Mouse (Mus musculus): ENCODE results near the gene Ak8. TPM values are rescaled to one million over a fixed set of nuclear protein-coding genes. Genes with fewer than 3 reads are reported as not detected.
A peak's percentile ranks its signal among the peaks of the same experiment; 100 is the strongest.

Ak8 gene
- polyA plus RNA-seq, 1 experiment from 2014 or later: 0.33 TPM

GRCm38 (mm10) chr2:28713036-28713435 is 13.1 kb downstream of the Ak8 start:
- H3K9ac ChIP-seq (ENCODE audit: low read length): no peak overlapping the region
- 90% methylated on average over 8 of the region's 8 CpGs for WGBS
- no peaks in the 10 kb centered on the region for H3K36me3 ChIP-seq (ENCODE audit: control insufficient read depth, insufficient read depth, low read length)
- DNase-seq (ENCODE audit: low spot score, missing footprints): no peak
- no peak overlapping the region for H3K4me2 ChIP-seq
- H3K27me3 ChIP-seq (ENCODE audit: control insufficient read depth, insufficient read depth, low read length): no peaks in the 10 kb centered on the region
- H3K4me3 ChIP-seq (ENCODE audit: low read depth, low read length): no peak overlapping the region
- H3K4me1 ChIP-seq (ENCODE audit: control insufficient read depth, insufficient read depth, low read length): no peaks in the 10 kb centered on the region
- no peak for ATAC-seq (ENCODE audit: low FRiP score)
- H3K27ac ChIP-seq (ENCODE audit: low read depth, low read length): no peak overlapping the region
- no peaks in the 10 kb centered on the region for H3K9me3 ChIP-seq (ENCODE audit: control insufficient read depth, low read length)

- 91% methylated on average over 8 of the region's 8 CpGs for whole genome bisulfite sequencing
- no peak overlapping the region for H3K4me2 ChIP-seq
- no peak for ATAC-seq (ENCODE audit: low FRiP score)
- H3K27ac ChIP-seq (ENCODE audit: low read depth, low read length): no peak overlapping the region
- H3K4me3 ChIP-seq (ENCODE audit: low read depth, low read length): no peak overlapping the region
- no peak overlapping the region for H3K9ac ChIP-seq (ENCODE audit: low read length)
- H3K4me1 ChIP-seq (ENCODE audit: control insufficient read depth, insufficient read depth, low read length): peaks cover 2% of the 10 kb centered on the region; the same call in 1 of the 2 replicates
- no peaks in the 10 kb centered on the region for H3K36me3 ChIP-seq (ENCODE audit: control insufficient read depth, insufficient read depth, low read length)
- H3K9me3 ChIP-seq (ENCODE audit: control insufficient read depth, low read length): no peaks in the 10 kb centered on the region
- no peak for DNase-seq (ENCODE audit: low spot score, missing footprints)
- H3K27me3 ChIP-seq (ENCODE audit: control insufficient read depth, insufficient read depth, low read length): no peaks in the 10 kb centered on the region; the same call in 1 of the 2 replicates
Observed at GRCm38 (mm10) chr2:28722419-28722818, 22.5 kb downstream of the Ak8 start.

GRCm38 (mm10) chr2:28723912-28724311 is 23.9 kb downstream of the Ak8 start:
- 69% methylated on average over 9 of the region's 9 CpGs for WGBS

DNA sequence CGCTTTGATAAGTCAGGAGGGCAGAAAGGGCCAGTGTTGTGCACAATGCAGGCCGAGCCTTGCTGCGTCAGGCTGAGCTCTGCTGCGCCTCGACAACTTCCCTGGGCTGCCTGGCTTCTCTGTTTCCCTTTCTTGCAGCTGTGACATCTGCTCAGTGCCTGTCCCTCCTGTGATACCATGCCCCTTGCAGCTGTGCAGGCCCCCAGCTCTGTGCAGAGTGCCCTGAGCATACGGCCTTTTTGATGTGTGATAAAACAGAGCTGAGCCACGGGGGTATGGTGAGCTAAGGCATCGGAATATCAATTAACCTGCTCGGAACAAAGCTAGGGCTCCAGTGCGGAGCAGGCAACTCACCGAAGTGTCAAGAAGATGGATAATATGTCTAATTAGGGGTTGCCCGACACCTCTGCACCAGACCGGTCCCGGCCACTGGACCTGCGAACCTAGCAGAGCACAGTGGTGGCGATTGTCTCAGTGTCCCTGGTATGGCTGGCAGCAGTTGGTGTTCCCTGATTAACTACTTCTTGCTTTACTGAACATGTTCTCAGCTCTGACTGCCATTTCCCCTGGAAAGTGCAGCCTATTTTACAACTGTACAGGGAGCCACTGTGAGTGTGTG is 27.9 kb downstream of the Ak8 start:
- ATAC-seq (ENCODE audit: low FRiP score): no peak
- 31% methylated on average over 16 of the region's 16 CpGs for WGBS
- 0 out of 2 replicates have a peak overlapping the region, but pooled peaks have one; percentile 6 for H3K9ac ChIP-seq (ENCODE audit: low read length)

More at GRCm38 (mm10) chr2:28723912-28724311, 23.9 kb downstream of the Ak8 start:
- ATAC-seq (ENCODE audit: low FRiP score): no peak
- Histone ChIP-seq H3K4me1 (ENCODE audit: control insufficient read depth, insufficient read depth, low read length) (peaks cover 8% of the 10 kb centered on the region; the same call in 1 of the 2 replicates), H3K4me2 (no peak overlapping the region), H3K27me3 (ENCODE audit: control insufficient read depth, insufficient read depth, low read length) (no peaks in the 10 kb centered on the region; the same call in 1 of the 2 replicates), H3K4me3 (ENCODE audit: low read depth, low read length) (no peak overlapping the region), H3K27ac (ENCODE audit: low read depth, low read length) (no peak overlapping the region), H3K36me3 (ENCODE audit: control insufficient read depth, insufficient read depth, low read length) (no peaks in the 10 kb centered on the region), H3K9ac (ENCODE audit: low read length) (no peak overlapping the region), H3K9me3 (ENCODE audit: control insufficient read depth, low read length) (no peaks in the 10 kb centered on the region)
- DNase-seq (ENCODE audit: low spot score, missing footprints): no peak

GRCm38 (mm10) chr2:28730676-28731075 is 30.7 kb downstream of the Ak8 start:
- H3K4me3 ChIP-seq (ENCODE audit: low read depth, low read length): no peak overlapping the region
- H3K4me1 ChIP-seq (ENCODE audit: control insufficient read depth, insufficient read depth, low read length): peaks cover 8% of the 10 kb centered on the region; the same call in 1 of the 2 replicates
- no peak overlapping the region for H3K4me2 ChIP-seq
- DNase-seq (ENCODE audit: low spot score, missing footprints) (no peak), ATAC-seq (ENCODE audit: low FRiP score) (no peak)
- no peaks in the 10 kb centered on the region; the same call in 1 of the 2 replicates for H3K27me3 ChIP-seq (ENCODE audit: control insufficient read depth, insufficient read depth, low read length)
- H3K36me3 ChIP-seq (ENCODE audit: control insufficient read depth, insufficient read depth, low read length): no peaks in the 10 kb centered on the region
- no peak overlapping the region for H3K9ac ChIP-seq (ENCODE audit: low read length)
- no peak overlapping the region for H3K27ac ChIP-seq (ENCODE audit: low read depth, low read length)
- H3K9me3 ChIP-seq (ENCODE audit: control insufficient read depth, low read length): no peaks in the 10 kb centered on the region

More for the DNA sequence above, 27.9 kb downstream of the Ak8 start:
- Histone ChIP-seq H3K4me1 (ENCODE audit: control insufficient read depth, insufficient read depth, low read length) (peaks cover 8% of the 10 kb centered on the region; the same call in 1 of the 2 replicates), H3K27me3 (ENCODE audit: control insufficient read depth, insufficient read depth, low read length) (no peaks in the 10 kb centered on the region; the same call in 1 of the 2 replicates), H3K4me3 (ENCODE audit: low read depth, low read length) (no peak overlapping the region), H3K4me2 (no peak overlapping the region), H3K36me3 (ENCODE audit: control insufficient read depth, insufficient read depth, low read length) (no peaks in the 10 kb centered on the region), H3K27ac (ENCODE audit: low read depth, low read length) (no peak overlapping the region), H3K9me3 (ENCODE audit: control insufficient read depth, low read length) (no peaks in the 10 kb centered on the region)
- no peak for DNase-seq (ENCODE audit: low spot score, missing footprints)

GRCm38 (mm10) chr2:28737112-28737511 is 37.1 kb downstream of the Ak8 start:
- DNase-seq (ENCODE audit: low spot score, missing footprints): no peak
- Histone ChIP-seq H3K9ac (ENCODE audit: low read length) (no peak overlapping the region), H3K9me3 (ENCODE audit: control insufficient read depth, low read length) (no peaks in the 10 kb centered on the region), H3K4me2 (no peak overlapping the region), H3K36me3 (ENCODE audit: control insufficient read depth, insufficient read depth, low read length) (no peaks in the 10 kb centered on the region), H3K4me1 (ENCODE audit: control insufficient read depth, insufficient read depth, low read length) (no peaks in the 10 kb centered on the region), H3K27me3 (ENCODE audit: control insufficient read depth, insufficient read depth, low read length) (no peaks in the 10 kb centered on the region), H3K4me3 (ENCODE audit: low read depth, low read length) (no peak overlapping the region), H3K27ac (ENCODE audit: low read depth, low read length) (no peak overlapping the region)
- WGBS: 90% methylated on average over 5 of the region's 5 CpGs
- no peak for ATAC-seq (ENCODE audit: low FRiP score)

DNA sequence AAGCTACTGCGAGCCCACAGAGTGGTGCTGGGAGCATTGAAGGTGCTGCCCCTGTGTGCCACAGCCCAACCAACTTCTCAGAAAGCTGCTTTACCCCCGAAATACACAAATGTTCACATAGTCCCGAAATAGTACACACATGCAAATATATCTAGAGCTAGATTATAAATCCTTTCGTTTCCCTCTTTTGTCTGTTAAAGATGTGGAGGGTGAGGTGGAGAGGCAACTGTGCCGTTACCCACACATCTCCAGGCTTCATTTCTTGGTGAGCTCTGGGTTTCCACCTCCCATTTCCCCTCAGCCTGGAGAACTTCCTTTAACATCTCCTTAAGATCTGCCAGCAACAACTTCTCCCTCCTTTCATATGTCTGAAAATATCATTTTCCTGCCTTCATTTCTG is 40.2 kb downstream of the Ak8 start:
- ATAC-seq (ENCODE audit: low FRiP score): no peak
- no peak for DNase-seq (ENCODE audit: low spot score, missing footprints)
- Histone ChIP-seq H3K9me3 (ENCODE audit: control insufficient read depth, low read length) (no peaks in the 10 kb centered on the region), H3K27ac (ENCODE audit: low read depth, low read length) (no peak overlapping the region), H3K36me3 (ENCODE audit: control insufficient read depth, insufficient read depth, low read length) (no peaks in the 10 kb centered on the region), H3K4me1 (ENCODE audit: control insufficient read depth, insufficient read depth, low read length) (no peaks in the 10 kb centered on the region), H3K4me2 (no peak overlapping the region), H3K27me3 (ENCODE audit: control insufficient read depth, insufficient read depth, low read length) (no peaks in the 10 kb centered on the region), H3K9ac (ENCODE audit: low read length) (no peak overlapping the region), H3K4me3 (ENCODE audit: low read depth, low read length) (no peak overlapping the region)
- 89% methylated on average over 5 of the region's 5 CpGs for WGBS

GRCm38 (mm10) chr2:28742701-28743100 is 42.7 kb downstream of the Ak8 start:
- Histone ChIP-seq H3K4me1 (ENCODE audit: control insufficient read depth, insufficient read depth, low read length) (no peaks in the 10 kb centered on the region), H3K4me3 (ENCODE audit: low read depth, low read length) (no peak overlapping the region), H3K27ac (ENCODE audit: low read depth, low read length) (no peak overlapping the region), H3K4me2 (no peak overlapping the region), H3K9ac (ENCODE audit: low read length) (no peak overlapping the region), H3K27me3 (ENCODE audit: control insufficient read depth, insufficient read depth, low read length) (no peaks in the 10 kb centered on the region), H3K9me3 (ENCODE audit: control insufficient read depth, low read length) (no peaks in the 10 kb centered on the region), H3K36me3 (ENCODE audit: control insufficient read depth, insufficient read depth, low read length) (no peaks in the 10 kb centered on the region)
- 82% methylated on average over 8 of the region's 8 CpGs for WGBS
- no peak for DNase-seq (ENCODE audit: low spot score, missing footprints)
- no peak for ATAC-seq (ENCODE audit: low FRiP score)

- Histone ChIP-seq H3K9ac (ENCODE audit: low read length) (no peak overlapping the region), H3K4me2 (no peak overlapping the region), H3K36me3 (ENCODE audit: control insufficient read depth, insufficient read depth, low read length) (no peaks in the 10 kb centered on the region), H3K27ac (ENCODE audit: low read depth, low read length) (no peak overlapping the region), H3K4me3 (ENCODE audit: low read depth, low read length) (no peak overlapping the region), H3K27me3 (ENCODE audit: control insufficient read depth, insufficient read depth, low read length) (peaks cover 10% of the 10 kb centered on the region), H3K4me1 (ENCODE audit: control insufficient read depth, insufficient read depth, low read length) (peaks cover 9% of the 10 kb centered on the region), H3K9me3 (ENCODE audit: control insufficient read depth, low read length) (no peaks in the 10 kb centered on the region)
- 83% methylated on average over 15 of the region's 15 CpGs for WGBS
- DNase-seq (ENCODE audit: low spot score, missing footprints): no peak
- no peak for ATAC-seq (ENCODE audit: low FRiP score)
Observed at GRCm38 (mm10) chr2:28746682-28747332, 46.8 kb downstream of the Ak8 start.

Measured in midbrain, embryonic 11.5 days (tissue).